Mouse (Mus musculus): ENCODE measurements at regions not wholly inside any gene's neighbourhood (a gene's known extent, or its start where the extent isn't known, plus 50 kb on each side); places are given as distances from the start of the nearest gene placed in this dataset.

GRCm38 (mm10) chr12:32689361-32689760 lies 130.0 kb upstream of the Nampt start:
- TF ChIP-seq GATA1 (IDR thresholded peaks at IDR 0.05; ENCODE audit: borderline replicate concordance, low read length) (no peak), TAL1 (conservative IDR thresholded peaks at IDR 0.05; ENCODE audit: low read depth, low read length) (no peak)
